Mouse (Mus musculus) ovary, postnatal 36 days (tissue): ENCODE data around the gene Krit1.
A peak's percentile ranks its signal among the peaks of the same experiment; 100 is the strongest.
"Not testable (repeated sequence)": the region's sequence is repeated elsewhere in the genome, so short reads cannot be mapped to it uniquely, and the experiment has no call there.

ENCODE experiments used
- DNase-seq: peaks from one replicate; pipeline ENCODE4 v3.0.0; 2022; ENCODE audit warnings: low spot score, mixed read lengths

Krit1 gene

DNA sequence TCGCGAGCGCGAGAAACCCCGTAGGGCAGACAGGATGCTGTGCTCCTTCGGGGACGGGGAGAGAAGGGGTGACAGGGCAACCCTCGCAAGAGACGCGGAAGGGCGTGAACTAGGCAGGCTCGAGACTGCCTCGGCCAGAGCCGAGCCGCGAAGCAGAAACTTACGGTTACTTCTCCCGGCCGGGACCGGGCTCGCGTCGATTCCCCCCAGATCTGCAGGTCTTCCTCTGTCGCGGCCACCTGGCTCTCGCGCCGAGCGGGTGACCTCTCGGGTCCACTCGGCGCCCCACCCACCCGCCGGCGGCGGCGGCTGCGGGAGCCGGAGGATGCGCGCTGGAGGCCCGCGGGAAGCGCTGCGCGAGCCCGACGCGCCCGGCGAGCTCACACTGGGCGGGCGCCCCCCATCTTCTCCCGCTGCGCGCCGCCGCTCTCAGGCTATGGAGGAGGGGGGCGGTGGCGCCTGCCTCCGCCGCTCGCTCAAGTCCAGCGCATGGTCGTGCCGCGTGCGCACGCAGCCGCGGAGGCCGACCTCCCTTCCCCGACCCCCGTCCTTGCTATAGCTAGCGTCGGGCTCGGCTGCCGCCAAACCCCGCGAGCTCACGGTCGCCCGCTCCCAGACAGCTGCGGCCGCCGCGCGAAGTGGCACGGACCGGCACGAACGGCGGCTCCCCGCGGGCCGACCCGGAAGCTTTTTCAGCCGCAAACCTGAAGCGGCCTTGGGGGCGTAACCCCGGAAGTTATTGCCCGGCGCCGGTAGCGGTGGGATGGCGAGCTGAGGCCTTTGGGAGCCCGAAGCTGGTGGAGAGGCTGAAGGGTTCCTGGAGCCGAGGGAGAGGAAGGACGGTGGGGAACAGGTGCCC lies at the start of gene Krit1, which contains the start of gene Ankib1:
Gene Krit1, plus strand, starts transcription at position 752 of the 859 bp plus-strand sequence.
Gene Ankib1, minus strand, starts transcription at position 493 of the 859 bp plus-strand sequence.
- DNase-seq = peak; percentile 88

DNA sequence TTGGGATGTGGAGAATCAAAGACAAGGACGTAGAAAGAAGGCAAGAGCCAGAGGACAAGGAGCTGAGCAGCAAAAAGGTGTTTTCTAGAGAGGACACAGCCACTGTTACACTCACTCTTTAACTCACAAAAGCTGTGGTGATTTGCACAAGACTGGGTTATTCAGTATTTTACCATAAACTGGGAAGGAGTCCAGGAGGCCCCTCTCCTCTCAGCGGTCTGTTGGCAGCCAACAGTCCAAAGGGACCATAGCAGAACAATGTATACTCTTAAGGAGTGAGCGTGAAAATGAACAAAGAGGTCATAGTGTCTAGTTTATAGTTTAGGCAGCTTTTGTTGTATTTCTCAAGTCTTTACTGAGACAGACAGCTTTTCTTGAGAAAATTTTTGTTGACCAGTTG lies 31.5 kb upstream of the Krit1 start:
- no peak for DNase-seq

DNA sequence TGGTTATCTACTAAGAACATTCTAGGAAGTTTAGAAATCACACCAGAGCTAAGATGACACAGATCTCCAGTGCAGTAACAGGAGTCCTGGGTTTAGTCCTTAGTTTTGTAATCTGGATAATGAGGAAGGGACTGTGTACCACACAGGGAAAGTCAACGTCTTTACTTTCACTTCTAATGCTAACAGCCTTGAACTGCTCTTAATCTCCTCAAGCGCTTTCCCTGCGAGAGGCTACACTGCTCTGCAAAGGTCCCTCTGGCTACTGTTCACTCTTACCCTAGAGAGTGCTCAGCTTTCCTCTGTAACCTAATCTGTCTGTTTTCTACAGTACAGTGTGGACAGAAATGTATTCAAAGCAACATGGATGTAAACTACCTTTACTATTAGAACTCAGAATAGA lies 31.0 kb upstream of the Krit1 start:
- no peak for DNase-seq

DNA sequence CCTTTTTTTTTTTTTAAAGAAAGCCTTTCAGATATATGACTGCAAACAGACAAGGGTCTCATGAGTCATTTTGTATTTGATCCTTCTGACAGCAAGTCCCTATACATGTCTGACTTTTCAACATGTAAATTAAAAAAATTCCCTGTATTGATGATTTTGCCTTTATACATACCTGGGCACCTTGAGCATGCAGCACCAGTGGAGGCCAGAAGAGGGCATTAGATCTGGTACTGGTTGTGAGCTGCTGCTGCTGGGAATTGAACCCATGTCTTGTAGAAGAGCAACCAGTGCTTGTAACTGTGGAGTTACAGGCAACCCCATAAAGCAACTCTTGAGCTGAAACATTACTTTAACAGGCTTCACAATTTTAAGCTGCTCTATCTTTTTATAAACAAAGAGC lies 20.3 kb upstream of the Krit1 start:
- no peak for DNase-seq

DNA sequence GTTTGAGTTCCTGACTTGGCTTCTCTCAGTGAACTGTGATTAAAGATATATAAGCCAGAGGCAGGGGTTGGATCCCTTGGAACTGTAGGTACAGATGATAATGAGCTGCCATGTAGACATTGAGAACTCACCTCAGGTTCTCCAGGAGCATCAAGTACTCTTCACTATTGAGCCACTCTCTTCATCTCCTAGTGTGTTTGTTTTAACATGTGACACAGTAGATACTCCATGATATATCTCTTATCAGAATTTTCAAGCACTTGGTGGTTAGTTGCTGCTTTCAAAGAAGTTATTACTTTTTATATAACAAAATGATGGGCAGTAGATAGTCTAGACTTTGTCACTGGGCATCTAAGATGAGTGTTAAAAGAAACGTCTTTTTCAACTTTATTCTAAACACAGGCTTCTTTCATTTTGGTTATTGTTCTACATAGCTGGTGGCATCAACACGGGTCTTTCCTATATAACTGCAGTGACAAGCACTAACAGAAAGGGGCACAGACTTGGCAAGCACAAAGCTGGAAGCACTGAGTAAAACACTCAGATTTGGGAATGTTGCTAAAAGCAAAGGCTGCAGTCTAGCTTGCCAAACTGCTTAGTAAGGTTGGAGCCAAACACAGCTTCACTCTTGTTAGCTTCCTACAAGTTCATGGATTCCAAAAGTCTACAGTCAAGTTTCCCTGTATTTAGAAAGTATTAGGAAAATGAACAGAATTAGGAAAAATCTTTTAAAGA lies 18.9 kb upstream of the Krit1 start:
- no peak for DNase-seq

DNA sequence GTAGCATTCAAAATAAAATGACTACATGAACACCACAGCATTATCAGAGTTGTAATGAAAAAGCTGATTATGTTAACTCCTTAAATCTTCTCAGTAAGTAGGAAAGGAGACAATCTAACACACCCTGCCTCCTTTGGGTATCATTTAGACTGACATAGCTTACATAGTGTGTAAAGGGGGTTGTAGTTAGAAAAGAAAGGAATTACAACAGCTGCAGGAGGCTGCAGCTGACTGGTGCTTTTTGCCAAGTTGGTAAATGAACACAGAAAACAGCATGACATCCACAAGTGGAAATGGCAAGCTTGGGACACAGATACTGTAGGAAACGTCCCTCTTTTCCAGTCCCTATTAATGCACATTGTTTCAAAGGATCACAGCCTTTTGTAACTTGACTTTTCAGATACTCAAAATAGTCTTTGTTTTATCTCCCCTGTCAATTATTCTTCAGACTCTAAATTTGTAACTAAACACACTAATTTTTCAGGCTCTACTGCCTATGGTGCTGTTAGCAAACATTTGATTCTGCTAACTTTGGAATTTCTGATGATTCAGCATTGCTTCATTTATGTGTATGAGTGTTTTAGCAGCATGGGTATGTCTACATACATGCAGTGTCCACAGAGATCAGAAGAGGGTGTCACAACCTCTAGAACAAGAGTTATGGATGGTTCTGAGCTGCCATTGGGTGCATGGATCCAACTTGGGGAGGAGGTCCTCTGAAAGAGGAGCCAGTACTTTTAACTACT lies 18.1 kb upstream of the Krit1 start:
- no peak for DNase-seq

DNA sequence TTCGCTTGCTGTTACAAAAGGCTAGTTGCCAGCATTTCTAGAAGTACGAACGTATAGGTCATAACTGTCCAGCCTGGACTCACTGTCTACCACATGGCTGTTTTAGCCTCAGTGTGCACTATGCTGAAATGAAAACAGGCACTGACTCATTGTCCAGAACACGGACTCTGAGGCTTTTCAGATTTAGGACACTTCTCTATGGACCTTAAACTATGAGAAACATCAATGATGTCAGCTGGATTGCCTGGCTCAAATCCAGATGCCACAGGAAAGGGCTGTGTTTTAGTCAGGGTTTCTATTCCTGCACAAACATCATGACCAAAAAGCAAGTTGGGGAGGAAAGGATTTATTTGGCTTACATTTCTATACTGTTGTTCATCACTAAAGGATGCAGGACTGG lies 15.4 kb upstream of the Krit1 start:
- no peak for DNase-seq

DNA sequence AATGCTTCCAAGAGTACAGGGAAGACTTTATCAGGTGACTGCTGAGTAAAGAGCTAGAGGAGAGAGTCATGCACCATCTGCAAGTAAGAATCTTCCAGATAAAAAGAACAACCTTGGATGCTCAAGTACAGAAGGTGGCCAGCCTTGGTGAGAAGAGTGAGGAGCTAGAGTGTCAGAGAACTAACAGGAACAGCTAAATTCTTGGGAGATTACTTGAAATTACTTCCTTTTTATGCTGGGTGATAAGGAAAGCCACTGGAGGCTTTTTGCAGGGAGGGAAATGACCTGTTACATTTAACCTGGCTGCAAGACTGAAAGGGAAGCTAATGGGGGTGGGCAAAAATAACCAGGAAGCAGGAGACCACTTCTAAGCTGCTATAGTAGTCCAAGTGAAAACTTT lies 11.9 kb upstream of the Krit1 start:
- no peak for DNase-seq

DNA sequence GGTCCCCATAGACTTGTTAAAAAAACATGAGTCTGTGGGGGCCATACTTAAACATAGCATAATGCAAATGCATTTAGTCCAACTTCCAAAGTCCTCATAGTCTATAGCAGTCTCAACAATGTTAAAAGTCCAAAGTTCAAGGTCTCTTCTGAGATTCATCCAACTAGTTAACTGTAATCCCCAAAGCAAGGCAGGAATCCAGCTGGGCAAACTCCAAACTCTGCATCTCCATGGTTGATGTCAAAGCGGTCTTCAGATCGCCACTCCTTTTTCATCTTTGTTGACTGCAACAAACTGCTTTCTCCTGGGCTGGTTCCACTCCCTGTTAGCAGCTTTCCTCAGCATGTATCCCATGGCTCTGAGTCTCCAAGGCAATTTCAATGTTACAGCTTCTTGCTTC lies 5.9 kb upstream of the Krit1 start:
- not testable (repeated sequence) for DNase-seq

DNA sequence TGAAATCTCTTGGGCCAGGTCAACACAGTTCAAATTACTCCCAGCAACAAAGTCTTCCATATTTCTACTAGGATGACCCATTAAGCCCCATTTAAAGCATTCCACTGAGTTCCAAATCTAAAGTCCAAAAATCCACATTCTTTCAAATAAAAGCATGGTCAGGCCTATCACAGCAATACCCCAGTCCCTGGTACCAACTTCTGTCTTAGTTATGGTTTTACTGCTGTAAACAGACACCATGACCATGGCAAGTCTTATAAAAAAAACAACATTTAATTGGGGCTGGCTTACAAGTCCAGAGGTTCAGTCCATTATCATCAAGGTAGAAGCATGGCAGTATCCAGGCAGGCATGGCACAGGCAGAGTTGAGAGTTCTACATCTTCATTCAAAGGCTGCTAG lies 4.3 kb upstream of the Krit1 start:
- not testable (repeated sequence) for DNase-seq

DNA sequence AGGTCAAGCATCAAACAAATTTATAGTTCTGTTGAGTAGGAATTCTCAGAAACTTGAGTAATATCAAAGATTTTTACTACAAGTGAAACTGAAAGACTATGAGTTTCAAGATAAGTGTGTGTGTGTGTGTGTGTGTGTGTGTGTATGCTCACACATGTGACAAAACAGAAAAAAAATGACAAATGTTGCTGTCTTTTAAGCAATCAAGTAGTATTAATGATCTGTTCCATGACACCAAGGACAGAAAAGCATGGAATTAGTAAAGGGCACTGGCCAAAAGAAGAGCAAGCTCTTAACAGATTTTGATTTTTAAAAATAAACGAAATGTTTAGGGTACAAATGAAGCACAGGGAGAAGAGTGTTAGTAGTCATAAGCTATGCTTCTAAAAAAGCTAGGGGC lies 2.9 kb upstream of the Krit1 start:
- DNase-seq = no peak

DNA sequence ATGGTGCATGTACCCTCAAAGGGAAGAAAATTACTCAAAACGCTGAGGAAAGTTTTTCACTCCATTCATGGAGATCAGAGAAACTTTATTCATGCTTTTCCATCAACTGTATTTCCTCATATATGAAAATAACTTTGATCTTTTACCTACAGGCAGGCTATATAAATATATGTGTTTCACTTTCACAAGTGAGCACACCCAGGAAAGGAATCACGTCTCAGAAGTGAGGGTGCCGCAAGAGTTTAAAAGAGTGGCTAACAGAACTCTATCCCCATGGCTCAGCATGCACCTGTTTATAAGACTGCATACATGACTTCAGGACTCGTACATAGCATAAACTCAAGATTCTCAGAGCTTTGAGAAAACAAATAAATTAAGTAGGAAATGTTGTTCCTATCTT lies 2.1 kb upstream of the Krit1 start:
- no peak for DNase-seq

DNA sequence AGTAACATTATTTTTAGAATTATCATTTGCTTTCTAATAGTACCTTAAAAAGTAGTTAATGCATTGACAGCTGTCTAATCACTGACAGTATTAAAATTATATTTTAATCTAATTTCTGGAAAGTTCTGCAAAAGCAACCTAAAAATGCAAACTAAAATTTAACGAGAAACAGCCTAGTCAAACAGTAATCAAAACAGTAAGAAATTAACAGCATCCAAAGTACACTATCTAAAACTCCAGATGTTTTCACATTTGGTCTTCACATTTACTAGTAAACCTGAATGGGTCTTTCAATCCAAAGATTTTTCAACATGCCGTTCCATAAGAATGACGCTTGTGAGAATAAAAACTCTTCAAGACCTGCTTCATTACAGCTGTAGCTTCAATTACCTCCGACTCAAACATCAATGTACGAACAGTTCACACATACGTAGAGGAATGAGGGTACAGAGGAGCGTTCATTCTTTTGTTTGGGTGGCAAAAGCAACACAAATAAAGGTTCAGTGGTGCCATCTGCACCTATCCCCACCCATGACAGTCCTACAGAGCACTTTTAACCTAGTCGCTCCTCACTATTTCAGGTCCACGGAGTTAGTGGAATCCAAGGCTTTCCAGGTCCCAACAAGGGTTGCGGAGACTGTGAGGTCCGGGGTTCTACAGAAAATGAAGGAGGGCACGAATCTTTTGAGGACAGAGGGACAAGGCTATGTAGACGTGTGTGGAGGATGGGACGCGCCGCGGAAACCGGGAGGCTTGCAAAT lies 1.1 kb upstream of the Krit1 start:
- DNase-seq = no peak

DNA sequence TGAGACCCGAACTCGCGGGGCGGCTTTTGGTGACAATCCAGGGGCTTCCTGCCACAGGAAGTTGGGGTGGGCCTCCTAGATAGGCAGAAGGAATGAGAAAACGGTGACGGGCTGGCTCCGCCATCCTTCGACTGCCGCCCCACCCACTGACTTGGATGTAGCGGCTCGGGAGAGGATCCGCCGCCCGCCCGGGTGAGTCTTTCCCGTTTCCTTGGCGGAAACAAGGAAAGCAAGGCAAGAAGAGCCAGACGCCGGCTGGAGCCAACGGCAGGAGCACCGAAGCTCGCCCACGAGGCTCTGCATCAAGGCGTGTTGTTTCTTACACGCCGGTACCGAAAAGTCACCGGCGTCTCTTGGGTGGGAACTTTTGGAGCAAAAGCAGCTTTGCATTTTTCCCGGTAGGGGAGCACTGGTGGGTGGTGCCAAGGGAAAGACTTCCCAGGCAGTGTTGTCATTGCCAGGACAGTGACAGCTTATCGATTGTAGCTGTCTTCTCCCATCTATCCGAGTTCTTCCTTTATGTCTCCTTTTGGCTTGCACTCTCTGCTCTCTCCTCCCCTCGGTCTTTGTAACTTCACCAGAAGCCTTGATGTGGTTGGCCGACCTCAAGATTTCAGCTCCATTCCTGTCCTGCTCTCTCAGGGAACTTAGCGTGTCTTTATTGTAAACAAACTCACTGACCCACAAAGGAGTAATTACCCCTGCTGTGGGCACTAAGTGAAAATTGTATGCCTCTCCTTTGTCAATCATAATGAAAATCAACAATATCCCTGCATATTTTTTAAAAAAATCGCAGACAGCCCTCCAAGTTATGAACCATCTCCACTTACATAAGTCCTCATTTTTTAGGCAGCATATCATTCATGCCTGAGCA lies 545 bp downstream of the Krit1 start:
- no peak for DNase-seq

DNA sequence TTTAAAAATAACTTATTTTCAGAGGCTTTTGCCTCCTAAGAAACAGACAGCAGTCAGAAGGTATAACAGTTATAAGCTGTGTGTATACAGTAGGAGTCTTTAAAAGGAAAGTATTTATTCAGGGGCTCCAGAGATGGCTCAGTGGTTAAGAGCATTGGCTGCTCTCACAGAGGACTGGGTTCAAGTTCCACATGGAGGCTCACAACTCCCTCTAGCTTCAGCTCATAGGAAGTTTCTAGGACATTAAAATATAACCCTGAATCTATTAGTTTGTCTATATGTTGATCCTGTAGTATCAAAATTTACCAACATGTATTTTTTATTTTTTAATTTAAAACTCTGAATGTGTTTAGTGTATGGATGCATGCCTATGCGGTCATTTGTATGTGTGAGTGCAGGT lies 5.5 kb downstream of the Krit1 start:
- no peak for DNase-seq

DNA sequence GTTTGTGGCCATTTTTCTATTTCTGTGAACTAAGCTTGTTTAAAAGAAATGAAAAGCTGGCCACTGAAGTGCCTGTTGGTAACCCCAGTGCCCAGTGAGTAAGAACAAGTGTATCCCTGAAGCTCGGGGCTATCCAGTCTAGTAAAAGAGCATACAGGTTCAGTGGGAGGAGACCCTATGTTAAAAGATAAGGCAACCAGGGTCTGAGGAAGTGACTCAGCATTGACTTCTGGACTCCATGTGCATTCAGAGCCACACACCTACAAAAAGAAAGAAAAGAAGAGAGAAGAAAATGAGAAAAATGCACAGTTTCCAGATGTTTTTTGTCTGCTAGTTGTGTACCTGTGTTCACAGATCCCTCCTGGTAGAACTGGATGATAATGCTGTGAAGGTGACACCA lies 31.1 kb downstream of the Krit1 start:
- DNase-seq = no peak

DNA sequence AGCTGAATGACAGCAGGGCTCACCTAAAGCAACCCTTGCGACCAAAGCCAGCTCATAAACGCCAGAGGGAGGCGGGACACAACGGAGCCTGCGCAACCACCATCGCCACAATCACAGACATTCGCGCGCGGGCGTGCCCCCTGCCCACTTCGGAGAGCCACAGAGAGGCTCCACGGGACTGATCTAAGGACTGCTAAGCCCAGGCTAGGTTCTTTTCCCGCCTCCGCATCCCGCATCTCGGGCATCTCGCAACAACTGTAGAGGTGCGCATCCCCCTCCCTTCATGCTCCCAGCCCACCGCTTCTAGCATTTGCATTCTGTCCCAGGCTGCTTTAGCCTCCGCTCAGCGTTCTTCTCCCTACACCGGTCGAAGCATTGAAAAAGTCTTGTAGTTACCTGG lies 42.0 kb downstream of the Krit1 start, which contains the start of gene Lrrd1:
Gene Lrrd1, plus strand, starts transcription at position 148 of the 400 bp plus-strand sequence.
- peak; percentile 5 for DNase-seq

DNA sequence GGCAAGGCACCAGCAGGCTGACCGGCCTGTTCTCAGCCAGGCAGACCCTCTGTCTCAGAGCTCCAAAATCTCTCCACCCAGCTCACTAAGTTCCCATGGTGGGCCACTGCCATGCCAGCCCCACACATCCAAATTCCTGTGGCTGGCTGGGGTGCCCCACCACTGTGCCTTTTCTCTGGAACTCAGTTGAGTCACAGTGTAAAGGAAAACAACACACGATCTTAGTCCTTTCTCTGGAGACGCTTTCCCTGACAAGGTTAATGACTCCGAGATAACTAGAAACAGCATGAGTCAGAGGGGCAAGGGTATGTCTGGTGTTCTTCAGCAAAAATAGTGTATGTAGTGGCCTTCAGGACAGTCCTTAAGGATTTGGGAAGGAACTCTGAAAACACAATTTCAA lies 67.2 kb downstream of the Krit1 start:
- DNase-seq = no peak

DNA sequence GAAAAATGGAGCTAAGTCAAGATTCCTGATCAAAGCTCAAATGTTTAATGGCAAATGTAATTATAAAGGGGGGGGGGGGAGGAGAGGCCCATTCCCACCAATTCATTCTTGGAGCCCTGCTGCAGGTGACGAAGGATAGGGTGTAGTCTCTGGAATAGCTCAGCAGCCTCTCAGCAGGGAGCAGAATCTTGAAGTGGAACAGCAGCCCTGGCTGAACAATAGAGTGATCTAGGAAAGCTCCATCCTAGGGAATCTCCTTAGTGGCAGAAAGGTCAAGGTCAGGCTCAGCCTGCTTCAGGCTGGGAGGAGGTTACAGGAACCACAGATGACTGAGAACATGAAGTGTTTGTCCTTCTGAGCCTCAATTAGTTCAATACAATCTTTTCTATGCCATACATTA lies 69.4 kb downstream of the Krit1 start:
- no peak for DNase-seq

DNA sequence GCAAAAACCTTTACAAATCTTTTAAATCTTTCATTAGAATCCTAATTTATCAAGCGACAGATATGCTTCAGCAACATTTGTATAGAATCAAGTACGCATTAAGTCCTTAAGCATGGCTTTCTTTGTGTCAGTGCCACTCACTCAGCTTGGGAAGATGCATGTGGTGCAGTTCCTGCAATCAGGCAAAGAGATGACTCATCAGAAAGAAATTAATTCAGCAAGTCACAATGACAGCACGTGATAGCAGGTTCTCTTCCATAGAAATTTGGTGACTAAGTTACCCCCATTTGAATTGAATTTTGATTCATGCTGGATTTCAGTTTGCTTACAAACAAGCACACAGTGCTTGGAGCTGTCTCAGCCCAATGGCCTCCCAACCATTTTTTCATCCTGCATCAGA lies 70.5 kb downstream of the Krit1 start:
- no peak for DNase-seq

DNA sequence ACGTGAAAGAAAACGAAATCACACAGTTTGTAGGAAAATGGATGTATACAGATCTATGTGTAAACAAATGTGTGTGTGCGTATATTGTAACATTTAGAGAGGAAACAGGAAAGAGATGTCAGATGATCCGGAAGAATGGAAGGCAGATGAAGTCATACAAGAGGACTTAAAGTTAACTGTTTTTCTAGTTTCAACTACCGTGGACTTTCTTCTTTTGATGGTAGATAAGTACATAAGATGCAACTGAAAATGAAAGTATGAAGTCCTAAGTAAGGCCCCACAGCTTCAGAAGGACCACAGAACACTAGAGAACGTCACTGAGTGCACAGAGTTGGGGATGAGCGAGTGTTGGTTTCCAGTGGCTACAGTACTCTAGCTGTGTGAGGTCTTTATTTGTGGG lies 83.9 kb downstream of the Krit1 start:
- not testable (repeated sequence) for DNase-seq
